Mouse (Mus musculus) gastrocnemius, adult 2 months (tissue): ENCODE data around the gene Etv6. TPM values are rescaled to one million over a fixed set of nuclear protein-coding genes. Genes with fewer than 3 reads are reported as not detected.
A peak's percentile ranks its signal among the peaks of the same experiment; 100 is the strongest.

Source experiments
- DNase-seq: peaks from one replicate; pipeline ENCODE4 v3.0.0; 2022
- H3K27ac ChIP-seq: fragments of 200-600 bp; 2 replicates; pipeline ENCODE4 v1.8.1; 2022; ENCODE audit warnings: mild to moderate bottlenecking
- H3K4me3 ChIP-seq: fragments of 200-600 bp; 2 replicates; pipeline ENCODE4 v1.8.1; 2022; ENCODE audit warnings: mild to moderate bottlenecking, moderate library complexity
- CTCF ChIP-seq: fragments of 200-600 bp; IDR thresholded peaks from 2 replicates; pipeline ENCODE4 v1.8.1; 2022; ENCODE audit warnings: antibody characterized with exemption, mild to moderate bottlenecking, moderate library complexity
- intact Hi-C: fragments of 180-260 bp; cut with DNase I; formaldehyde crosslinking; loops from one replicate; pipeline ENCODE4 v1.15.1; 2025
- total RNA-seq, 2 experiments: library from RNA; stranded (reverse); gene quantifications; 2 replicates each; pipeline ENCODE4 v1.2.3; 2021

Gene Etv6
- total RNA-seq, 2 experiments from 2014 or later: 6.7 to 10.8 TPM

DNA sequence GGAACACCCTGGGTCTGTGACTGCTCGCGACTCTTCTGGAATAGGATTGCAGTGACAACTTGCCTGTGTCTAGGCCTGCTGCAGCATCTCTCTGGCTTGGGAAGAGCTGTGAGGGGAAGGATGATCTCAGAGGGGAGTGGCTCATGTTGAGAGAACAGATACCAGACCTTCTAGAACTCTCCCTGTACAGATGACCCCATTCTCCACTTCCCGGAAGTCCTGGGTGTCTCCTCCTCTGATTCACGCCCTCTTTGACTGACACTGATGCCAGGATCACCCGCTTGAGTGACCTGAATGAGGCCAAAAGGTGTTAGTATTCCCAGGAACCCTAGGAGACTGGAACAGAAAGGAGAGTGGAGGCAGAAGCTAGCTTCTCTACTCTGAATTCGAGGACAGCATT lies 137.9 kb downstream of the Etv6 start:
- DNase-seq: no peak
- Histone ChIP-seq H3K4me3 (no peak overlapping the region), H3K27ac (peak overlapping the region; percentile 46)
- TF ChIP-seq CTCF: no peak
- intact Hi-C loops: no loop called here

DNA sequence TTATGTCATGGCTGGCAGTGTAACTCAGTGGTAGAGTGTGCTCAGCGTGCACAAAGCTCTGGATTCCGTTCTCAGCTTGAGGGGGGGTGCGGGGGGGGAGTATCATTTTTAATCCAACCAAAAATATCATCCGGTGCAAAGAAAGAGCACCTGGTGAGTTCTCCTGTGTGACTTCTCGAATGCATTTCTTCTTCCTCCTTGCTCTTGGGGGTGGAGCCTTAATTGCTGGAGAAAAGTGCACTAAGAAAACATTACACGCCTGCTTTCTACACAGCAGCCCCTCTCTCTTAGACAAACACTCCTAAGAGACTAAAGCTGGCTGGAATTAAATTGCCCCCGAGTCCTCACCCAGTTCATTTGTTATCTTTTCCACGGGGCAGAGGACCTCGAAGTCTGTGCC lies 139.6 kb downstream of the Etv6 start:
- no peak for DNase-seq
- no peak for TF ChIP-seq CTCF
- intact Hi-C loops: no loop called here
- no peak overlapping the region for H3K27ac ChIP-seq
- no peak overlapping the region for H3K4me3 ChIP-seq

- Histone ChIP-seq H3K27ac (peak overlapping the region; percentile 38; the same call in 1 of the 2 replicates), H3K4me3 (no peak overlapping the region)
- no peak for TF ChIP-seq CTCF
- intact Hi-C loops: no loop called here
- no peak for DNase-seq
Observed at GRCm38 (mm10) chr6:134177196-134177595, 141.7 kb downstream of the Etv6 start.

DNA sequence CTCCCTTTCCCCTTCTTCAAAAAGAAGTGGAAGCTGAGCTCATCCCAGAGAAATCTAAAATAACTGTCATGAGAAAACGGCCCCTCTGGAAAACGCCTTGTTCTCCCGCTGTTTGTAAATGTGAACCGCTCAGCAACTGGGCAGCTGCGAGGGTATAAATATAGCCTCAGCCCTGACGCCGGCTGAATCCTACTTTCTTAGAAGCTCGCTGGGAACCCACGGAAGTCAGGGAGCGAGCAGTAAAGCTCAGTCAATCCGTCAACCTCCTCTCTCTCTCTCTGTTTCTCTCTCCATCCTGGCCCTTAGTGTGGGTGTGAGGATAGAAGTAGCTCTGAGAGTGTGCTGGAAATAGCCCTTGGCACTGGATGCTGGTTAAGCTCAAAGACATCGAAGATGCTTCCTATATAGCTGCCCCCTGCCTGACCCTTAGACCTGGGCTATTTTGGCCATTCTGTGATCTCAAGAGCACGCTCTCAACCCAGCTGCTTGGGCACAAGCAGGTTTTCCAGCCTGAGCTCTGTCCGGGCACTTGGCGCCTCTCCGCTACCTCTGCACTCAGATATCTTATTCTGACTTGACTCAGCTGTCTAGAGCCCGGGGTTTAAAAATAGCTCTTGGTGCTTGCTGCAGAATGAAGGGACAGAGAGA lies 146.9 kb downstream of the Etv6 start:
- peak overlapping the region; percentile 60 for H3K4me3 ChIP-seq
- TF ChIP-seq CTCF: no peak
- intact Hi-C loops: loop anchor here (10.0 kb wide), 1 partner anchor 148 kb away; the partner anchor contains the start of gene Etv6
- peak overlapping the region; percentile 95 for H3K27ac ChIP-seq
- DNase-seq: peak; percentile 88

DNA sequence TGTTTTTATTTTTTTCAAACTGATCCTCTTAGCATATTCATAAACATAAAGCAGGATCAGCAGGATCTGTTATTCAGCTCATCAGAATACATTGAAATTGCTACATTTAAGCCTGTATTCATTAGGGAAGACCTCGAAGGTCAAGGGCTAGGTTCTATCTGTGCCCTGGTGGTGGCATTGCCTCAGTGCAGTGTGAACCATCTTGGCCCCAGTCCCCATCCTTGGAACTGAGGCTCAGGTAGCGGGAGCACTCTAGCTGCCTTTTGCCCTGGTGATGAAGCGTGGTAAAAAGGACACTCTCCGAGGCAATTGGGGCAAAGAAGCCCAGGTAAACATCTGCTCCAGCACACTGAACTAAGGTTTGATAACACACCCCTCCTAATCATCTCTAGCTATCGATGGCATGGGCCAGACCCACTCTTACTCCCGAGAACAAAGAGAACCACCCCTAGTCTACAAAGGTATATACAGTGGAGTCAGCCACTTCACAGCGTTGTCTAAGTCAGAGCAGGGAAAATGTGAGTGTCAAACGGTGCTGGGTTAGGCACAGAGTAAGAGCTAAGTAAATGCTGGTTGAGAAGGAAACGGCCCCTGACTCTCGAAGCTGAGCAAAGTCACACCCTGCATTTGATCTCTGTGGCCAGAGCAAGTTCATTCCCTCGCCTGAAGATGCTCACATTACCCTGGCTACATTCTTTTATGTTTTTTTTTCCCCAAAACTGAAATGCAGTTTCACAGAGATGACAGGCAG lies 148.3 kb downstream of the Etv6 start:
- Histone ChIP-seq H3K4me3 (no peak overlapping the region), H3K27ac (peak overlapping the region; percentile 48; the same call in 1 of the 2 replicates)
- intact Hi-C loops: loop anchor here (10.0 kb wide), 1 partner anchor 149 kb away; the partner anchor contains the start of gene Etv6
- no peak for DNase-seq
- peak; percentile 21; the same call in 1 of the 2 replicates for TF ChIP-seq CTCF

DNA sequence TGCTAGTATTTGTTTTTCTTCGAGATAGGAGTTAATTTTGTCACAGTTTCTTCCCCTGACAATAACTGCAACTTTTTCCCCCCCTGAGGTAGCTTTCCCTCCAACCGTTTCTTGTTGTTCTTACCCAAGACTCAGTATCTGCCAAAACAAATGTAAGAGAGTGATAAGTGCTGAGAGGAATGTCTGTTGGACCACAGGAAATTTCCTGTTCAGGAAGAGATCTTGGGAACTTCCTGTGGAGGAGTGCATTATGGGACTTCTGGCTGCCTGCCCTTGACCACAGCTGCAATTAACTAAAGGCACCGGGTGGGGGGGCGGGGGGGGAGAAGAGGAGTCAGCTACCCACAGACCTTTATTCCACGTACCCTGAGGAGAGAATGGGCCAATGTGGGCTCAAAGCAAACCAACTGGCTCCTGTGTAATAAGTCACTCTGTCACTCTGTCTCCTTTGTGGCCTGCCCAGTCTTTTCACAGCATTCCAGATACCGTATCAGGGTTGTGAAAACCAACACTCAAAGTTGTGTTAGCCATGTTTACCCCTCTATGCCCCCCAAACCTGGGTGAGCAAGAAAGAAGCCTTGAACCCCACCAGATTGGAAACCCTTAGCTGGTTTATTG lies 150.9 kb downstream of the Etv6 start:
- no peak for DNase-seq
- no peak for TF ChIP-seq CTCF
- H3K27ac ChIP-seq: peak overlapping the region; percentile 64
- H3K4me3 ChIP-seq: no peak overlapping the region
- intact Hi-C loops: loop anchor here (10.0 kb wide), 1 partner anchor 152 kb away; the partner anchor contains the start of gene Etv6

DNA sequence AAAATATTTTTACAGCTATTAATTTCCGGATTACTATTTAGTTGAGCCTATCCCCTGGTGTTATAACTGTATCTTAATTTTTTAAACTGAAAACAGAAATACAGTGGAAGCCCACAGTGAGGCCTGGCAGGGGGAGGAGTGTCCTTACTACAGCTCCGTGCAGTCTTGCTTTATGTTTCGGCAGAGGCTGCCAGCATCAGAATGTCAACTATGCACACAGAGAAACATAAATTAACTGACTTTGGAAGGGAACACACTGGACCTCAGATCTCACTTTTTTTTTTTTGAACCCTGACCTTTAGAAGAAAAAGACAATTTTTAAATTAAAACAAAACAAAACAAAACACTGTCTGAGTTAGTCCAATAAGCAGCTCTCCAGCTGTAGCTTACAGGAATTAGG lies 153.2 kb downstream of the Etv6 start:
- intact Hi-C loops: loop anchor here (10.0 kb wide), 1 partner anchor 154 kb away; the partner anchor contains the start of gene Etv6
- TF ChIP-seq CTCF: no peak
- H3K4me3 ChIP-seq: no peak overlapping the region
- peak overlapping the region; percentile 63 for H3K27ac ChIP-seq
- DNase-seq: no peak

DNA sequence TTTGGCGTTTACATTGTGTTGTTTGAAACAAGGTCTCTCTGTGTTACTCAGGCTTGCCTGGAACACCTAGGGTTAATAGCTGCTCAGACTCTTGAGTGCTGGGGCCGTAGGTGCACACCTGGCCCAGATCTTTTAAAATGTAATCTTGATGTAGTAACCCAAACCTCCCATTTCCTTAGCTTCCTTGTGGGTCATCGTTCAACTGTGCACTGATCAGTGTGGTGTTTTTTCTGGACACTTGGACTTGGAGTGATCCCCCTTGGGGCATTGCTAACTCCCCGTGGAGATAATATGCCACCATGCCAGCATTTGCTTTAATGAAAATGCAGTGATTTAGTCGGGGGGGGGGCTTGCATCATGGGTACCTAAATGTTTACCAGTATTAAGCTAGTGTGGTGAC lies 153.7 kb downstream of the Etv6 start:
- Histone ChIP-seq H3K27ac (peak overlapping the region; percentile 63), H3K4me3 (no peak overlapping the region)
- no peak for DNase-seq
- intact Hi-C loops: loop anchor here (10.0 kb wide), 1 partner anchor 154 kb away; the partner anchor contains the start of gene Etv6
- TF ChIP-seq CTCF: no peak

DNA sequence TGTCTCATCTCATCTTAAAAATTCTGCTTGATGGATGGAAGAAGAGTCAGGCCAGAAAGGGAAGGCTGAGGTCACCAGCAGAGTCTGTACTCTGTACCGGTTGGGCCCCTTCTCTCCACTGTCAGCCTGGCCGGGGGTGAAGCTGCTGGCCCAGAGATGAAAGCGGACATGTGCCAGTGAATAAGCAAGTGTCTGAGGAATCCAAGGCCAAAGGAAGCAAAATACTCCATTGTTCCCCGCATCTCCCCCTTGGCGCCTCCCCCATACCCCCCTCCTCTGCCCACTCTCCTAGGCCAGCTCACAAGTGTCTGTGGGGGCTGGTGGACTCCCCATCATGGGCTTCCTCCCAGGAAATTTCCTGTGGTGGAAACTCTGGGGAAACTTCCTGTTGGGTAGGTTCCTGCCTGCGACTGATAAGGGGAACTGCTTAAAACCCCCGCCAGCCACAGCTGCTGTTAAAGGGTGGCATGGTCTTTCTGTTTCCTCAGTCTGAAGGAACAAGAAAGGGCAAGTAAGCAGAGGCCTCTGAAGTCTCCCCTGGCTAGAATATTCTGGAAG lies 154.2 kb downstream of the Etv6 start:
- Histone ChIP-seq H3K4me3 (no peak overlapping the region), H3K27ac (peak overlapping the region; percentile 63)
- TF ChIP-seq CTCF: no peak
- intact Hi-C loops: loop anchor here (10.0 kb wide), 1 partner anchor 155 kb away; the partner anchor contains the start of gene Etv6
- no peak for DNase-seq

DNA sequence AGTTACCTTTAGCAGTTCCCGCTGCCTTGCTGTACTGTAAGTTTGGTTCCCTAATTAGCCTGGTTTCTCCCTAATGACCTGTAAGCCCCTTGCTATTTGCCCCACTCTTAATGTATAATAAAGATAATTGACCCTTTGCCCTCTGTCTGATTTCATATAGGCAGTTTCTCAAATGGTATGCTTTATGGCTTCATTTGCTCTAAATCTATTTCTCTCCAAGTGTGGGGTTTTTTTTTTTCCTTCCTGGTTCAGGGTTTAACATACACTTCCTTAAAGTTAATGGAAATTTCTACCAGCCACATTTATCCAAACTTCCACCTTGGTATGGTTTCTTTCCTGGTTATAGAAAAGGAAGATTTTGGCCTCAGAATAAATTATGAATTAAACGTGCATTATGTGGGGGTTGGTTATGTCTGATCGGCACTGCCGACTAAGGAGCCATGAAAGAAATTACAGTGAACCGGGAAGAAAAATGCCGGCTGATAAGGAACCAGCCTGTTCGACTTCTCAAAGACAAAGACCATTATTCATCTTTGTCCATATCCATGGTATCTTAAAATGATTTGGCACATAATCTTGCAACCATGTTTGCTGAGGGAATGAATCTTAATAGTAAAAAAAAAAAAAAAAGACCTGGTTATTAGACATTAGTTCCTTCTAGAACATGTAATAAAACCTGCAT lies 155.2 kb downstream of the Etv6 start:
- intact Hi-C loops: no loop called here
- H3K4me3 ChIP-seq: no peak overlapping the region
- H3K27ac ChIP-seq: peak overlapping the region; percentile 63
- DNase-seq: no peak
- no peak for TF ChIP-seq CTCF

DNA sequence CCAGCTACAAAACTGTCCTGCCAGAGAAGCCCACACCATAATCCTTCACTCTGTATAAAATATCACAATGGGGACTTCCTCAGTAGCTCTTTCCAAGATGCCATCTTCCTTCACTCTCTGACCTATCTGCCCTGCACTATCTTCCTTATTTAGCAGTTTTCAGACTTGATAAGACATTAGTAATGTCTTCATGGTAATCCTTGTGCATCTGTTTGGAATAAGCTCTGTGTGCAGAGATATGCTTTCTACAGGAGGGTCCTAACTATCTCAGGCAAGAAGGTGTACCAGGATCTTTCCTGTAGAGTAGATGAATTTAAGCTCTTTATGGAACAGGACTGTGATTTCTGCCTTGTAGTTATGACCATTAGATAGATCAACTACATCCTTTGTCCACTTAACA lies 157.2 kb downstream of the Etv6 start:
- DNase-seq: no peak
- Histone ChIP-seq H3K4me3 (no peak overlapping the region), H3K27ac (no peak overlapping the region)
- no peak for TF ChIP-seq CTCF
- intact Hi-C loops: no loop called here

- Histone ChIP-seq H3K27ac (peak overlapping the region; percentile 80), H3K4me3 (peak overlapping the region; percentile 51)
- intact Hi-C loops: no loop called here
- TF ChIP-seq CTCF: no peak
- DNase-seq: no peak
Observed at GRCm38 (mm10) chr6:134199895-134200294, 164.4 kb downstream of the Etv6 start.
